Mouse (Mus musculus) bone marrow, adult 2 months (tissue): ENCODE data around the gene Exoc6.

Source experiments
- CTCF ChIP-seq: fragments of 200-500 bp; IDR thresholded peaks from 2 replicates; pipeline ENCODE4 v1.5.1; 2011; ENCODE audit warnings: low read length, control low read depth; ENCODE audit not compliant: control insufficient read depth, insufficient read depth
- POLR2A ChIP-seq: fragments of 200-500 bp; IDR thresholded peaks from 2 replicates; pipeline ENCODE4 v1.6.1; 2011; ENCODE audit warnings: low read depth, mild to moderate bottlenecking, control low read depth, low read length, borderline replicate concordance; ENCODE audit not compliant: control insufficient read depth

GRCm38 (mm10) chr19:37514811-37515292 is 35.4 kb upstream of the Exoc6 start:
- TF ChIP-seq POLR2A (no peak), CTCF (no peak)
